Mouse (Mus musculus) neural tube, embryonic 12.5 days (tissue): ENCODE data around the gene Fxyd5. TPM values are rescaled to one million over a fixed set of nuclear protein-coding genes. Genes with fewer than 3 reads are reported as not detected.

Experiments used
- ATAC-seq: fragments of 200-750 bp; cut with Nextera tagmentation; 2 replicates; pipeline ENCODE4 v1.8.0; 2017; ENCODE audit warnings: low read depth, mild to moderate bottlenecking, moderate TSS enrichment, moderate library complexity; ENCODE audit not compliant: low FRiP score
- H3K27ac ChIP-seq: fragments of 300-500 bp; sonication (generic); 2 replicates; pipeline ENCODE4 v1.5.1; 2016
- H3K27me3 ChIP-seq: fragments of 300-500 bp; sonication (generic); replicated peaks from 2 replicates; pipeline ENCODE4 v1.6.1; 2016; ENCODE audit warnings: mild to moderate bottlenecking
- H3K36me3 ChIP-seq: fragments of 300-500 bp; sonication (generic); 2 replicates; pipeline ENCODE4 v1.6.1; 2016; ENCODE audit warnings: mild to moderate bottlenecking
- H3K4me1 ChIP-seq: fragments of 300-500 bp; sonication (generic); 2 replicates; pipeline ENCODE4 v1.6.1; 2016
- H3K4me2 ChIP-seq: fragments of 300-500 bp; sonication (generic); replicated peaks from 2 replicates; pipeline ENCODE4 v1.6.1; 2016; ENCODE audit warnings: mild to moderate bottlenecking
- H3K4me3 ChIP-seq: fragments of 300-500 bp; sonication (generic); 2 replicates; pipeline ENCODE4 v1.5.1; 2016
- H3K9ac ChIP-seq: fragments of 300-500 bp; sonication (generic); 2 replicates; pipeline ENCODE4 v1.6.1; 2016; ENCODE audit warnings: mild to moderate bottlenecking
- H3K9me3 ChIP-seq: fragments of 300-500 bp; sonication (generic); 2 replicates; pipeline ENCODE4 v1.6.1; 2016; ENCODE audit warnings: mild to moderate bottlenecking
- WGBS: fragments of 180-500 bp; shearing (Covaris S2); methylation state at CpG from one replicate; pipeline ENCODE4 v1.1.7; 2016; 5-methylcytosine and 5-hydroxymethylcytosine counted together
- microRNA-seq: library from miRNA; unstranded; fragments of <30 nt; microRNA quantifications from one replicate; pipeline ENCODE4, GENCODE M21; 2017
- polyA plus RNA-seq: library from polyadenylated mRNA; unstranded; fragments of >200 nt; fragmentation: Nextera tagmentation; extraction: Ambion mirVana; gene quantifications from 2 replicates; pipeline ENCODE4 v1.2.1, GENCODE M21; 2016

The Fxyd5 gene
- polyA plus RNA-seq, 1 experiment from 2014 or later, result 15.4 TPM

DNA sequence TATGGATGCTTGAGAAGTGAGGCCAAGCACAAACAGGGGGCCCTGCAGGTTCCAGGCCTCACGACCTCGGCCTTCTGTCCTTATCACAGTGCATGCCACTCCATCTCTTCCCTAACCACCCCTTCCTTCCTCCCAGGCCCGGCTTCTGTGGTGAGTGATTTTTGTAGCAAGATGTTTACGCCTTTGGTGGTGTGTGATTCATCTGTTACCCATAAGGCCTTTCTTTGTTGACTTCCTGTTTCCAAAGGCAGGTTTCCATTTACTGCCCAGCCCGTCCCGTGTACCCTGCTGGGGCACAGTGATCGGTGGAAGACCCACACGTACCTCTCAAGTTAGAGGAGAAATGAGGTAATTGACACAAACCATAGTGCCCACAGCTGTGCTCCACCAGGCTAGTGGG lies 39.6 kb downstream of the Fxyd5 start:
- 84% methylated on average over 8 of the region's 8 CpGs for WGBS

DNA sequence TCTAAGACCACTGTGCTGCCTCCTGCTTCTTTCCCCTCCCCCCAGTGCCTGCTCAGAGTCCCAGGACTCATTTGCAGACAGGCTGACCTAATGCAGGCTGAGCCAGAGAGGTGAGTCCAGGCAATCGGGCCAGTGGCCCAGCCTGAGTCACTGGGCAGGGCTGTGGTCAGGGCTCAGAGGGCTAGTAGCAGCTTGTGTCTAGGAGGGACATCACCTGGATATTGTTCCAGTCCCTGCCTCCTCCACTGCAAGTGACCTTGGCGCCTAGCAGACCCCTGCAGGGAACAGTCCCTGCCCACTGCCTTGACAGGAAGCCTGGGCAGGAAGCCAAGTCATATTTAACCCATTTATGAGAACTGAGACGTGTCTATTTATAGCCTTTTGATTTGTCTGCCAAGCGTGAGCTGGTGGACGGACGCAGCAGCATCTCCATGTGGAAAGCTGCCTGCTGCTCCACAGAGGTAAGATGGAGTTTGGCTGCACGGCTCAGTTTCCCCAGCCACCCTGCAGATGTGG lies 41.7 kb downstream of the Fxyd5 start:
- no peaks in the 10 kb centered on the region for H3K27me3 ChIP-seq
- no peak for ATAC-seq
- 57% methylated on average over 7 of the region's 7 CpGs for WGBS

More for the DNA sequence above, 39.6 kb downstream of the Fxyd5 start:
- H3K9ac ChIP-seq, result no peak overlapping the region
- H3K36me3 ChIP-seq, result no peaks in the 10 kb centered on the region
- H3K4me3 ChIP-seq, result no peak overlapping the region
- H3K27me3 ChIP-seq, result no peaks in the 10 kb centered on the region
- no peak for ATAC-seq
- no peak overlapping the region for H3K27ac ChIP-seq
- H3K9me3 ChIP-seq, result no peaks in the 10 kb centered on the region
- 0 out of 2 replicates have a peak, but pooled peaks cover 5% of the 10 kb centered on the region for H3K4me1 ChIP-seq
- no peak overlapping the region for H3K4me2 ChIP-seq

DNA sequence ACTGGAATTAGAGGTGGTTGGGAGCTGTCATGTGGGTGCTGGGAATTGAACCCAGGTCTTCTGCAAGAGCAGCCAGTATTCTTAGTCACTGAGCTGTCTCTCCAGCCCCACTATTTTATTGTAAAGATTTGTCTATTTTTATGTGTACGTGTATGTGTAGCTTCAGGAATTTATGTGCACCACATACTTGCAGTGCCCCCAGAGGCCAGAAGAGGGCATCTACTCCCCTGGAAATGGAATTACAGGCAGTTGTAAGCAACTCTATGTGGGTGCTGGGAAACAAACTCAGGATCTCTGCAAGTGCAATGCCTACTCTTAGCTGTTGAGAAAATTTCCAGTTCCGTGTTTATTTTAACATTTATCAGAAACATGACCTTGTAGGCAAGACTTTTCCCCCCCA lies 45.8 kb downstream of the Fxyd5 start:
- ATAC-seq, result no peak
- Histone ChIP-seq H3K9ac (no peak overlapping the region), H3K27ac (no peak overlapping the region), H3K27me3 (no peaks in the 10 kb centered on the region), H3K9me3 (0 out of 2 replicates have a peak, but pooled peaks cover 4% of the 10 kb centered on the region), H3K36me3 (no peaks in the 10 kb centered on the region), H3K4me1 (0 out of 2 replicates have a peak, but pooled peaks cover 5% of the 10 kb centered on the region), H3K4me2 (no peak overlapping the region), H3K4me3 (no peak overlapping the region)
- WGBS, result 87% methylated on average over 2 of the region's 2 CpGs

More for the DNA sequence above, 41.7 kb downstream of the Fxyd5 start:
- H3K27ac ChIP-seq, result no peak overlapping the region
- H3K36me3 ChIP-seq, result no peaks in the 10 kb centered on the region
- 0 out of 2 replicates have a peak, but pooled peaks cover 4% of the 10 kb centered on the region for H3K9me3 ChIP-seq
- no peak overlapping the region for H3K9ac ChIP-seq
- no peak overlapping the region for H3K4me2 ChIP-seq
- H3K4me1 ChIP-seq, result 0 out of 2 replicates have a peak, but pooled peaks cover 5% of the 10 kb centered on the region
- H3K4me3 ChIP-seq, result no peak overlapping the region

DNA sequence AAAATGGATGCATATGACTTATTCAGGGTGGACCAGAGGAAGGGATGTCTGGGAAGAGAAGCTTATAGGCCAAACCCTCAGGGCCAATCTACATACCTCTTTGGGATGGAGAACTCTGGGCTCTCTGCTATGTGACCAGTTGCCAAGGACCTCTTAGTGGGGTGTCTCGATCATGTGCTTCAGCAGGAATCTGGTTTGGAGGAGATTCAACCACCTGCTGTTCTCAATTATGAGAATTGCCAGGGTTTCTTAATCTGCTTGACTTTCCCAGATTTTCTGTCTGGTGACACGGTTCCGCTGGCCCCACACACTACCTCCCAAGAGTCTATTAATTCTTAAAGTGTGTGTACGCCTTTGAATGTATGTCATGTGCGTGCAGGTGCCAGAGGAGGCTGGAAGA lies 48.3 kb downstream of the Fxyd5 start:
- Histone ChIP-seq H3K4me2 (no peak overlapping the region), H3K4me1 (no peaks in the 10 kb centered on the region), H3K27me3 (no peaks in the 10 kb centered on the region), H3K9me3 (0 out of 2 replicates have a peak, but pooled peaks cover 4% of the 10 kb centered on the region), H3K9ac (no peak overlapping the region), H3K27ac (no peak overlapping the region), H3K36me3 (no peaks in the 10 kb centered on the region), H3K4me3 (no peak overlapping the region)
- WGBS, result 89% methylated on average over 5 of the region's 5 CpGs
- ATAC-seq, result no peak

- Histone ChIP-seq H3K27ac (no peak overlapping the region), H3K36me3 (no peaks in the 10 kb centered on the region), H3K9ac (no peak overlapping the region), H3K4me2 (no peak overlapping the region), H3K4me1 (no peaks in the 10 kb centered on the region), H3K9me3 (0 out of 2 replicates have a peak, but pooled peaks cover 4% of the 10 kb centered on the region), H3K4me3 (no peak overlapping the region), H3K27me3 (no peaks in the 10 kb centered on the region)
- ATAC-seq, result no peak
- WGBS, result 86% methylated on average over 5 of the region's 5 CpGs
These were observed 50.1 kb downstream of the Fxyd5 start for GRCm38 (mm10) chr7:30992148-30992547.

DNA sequence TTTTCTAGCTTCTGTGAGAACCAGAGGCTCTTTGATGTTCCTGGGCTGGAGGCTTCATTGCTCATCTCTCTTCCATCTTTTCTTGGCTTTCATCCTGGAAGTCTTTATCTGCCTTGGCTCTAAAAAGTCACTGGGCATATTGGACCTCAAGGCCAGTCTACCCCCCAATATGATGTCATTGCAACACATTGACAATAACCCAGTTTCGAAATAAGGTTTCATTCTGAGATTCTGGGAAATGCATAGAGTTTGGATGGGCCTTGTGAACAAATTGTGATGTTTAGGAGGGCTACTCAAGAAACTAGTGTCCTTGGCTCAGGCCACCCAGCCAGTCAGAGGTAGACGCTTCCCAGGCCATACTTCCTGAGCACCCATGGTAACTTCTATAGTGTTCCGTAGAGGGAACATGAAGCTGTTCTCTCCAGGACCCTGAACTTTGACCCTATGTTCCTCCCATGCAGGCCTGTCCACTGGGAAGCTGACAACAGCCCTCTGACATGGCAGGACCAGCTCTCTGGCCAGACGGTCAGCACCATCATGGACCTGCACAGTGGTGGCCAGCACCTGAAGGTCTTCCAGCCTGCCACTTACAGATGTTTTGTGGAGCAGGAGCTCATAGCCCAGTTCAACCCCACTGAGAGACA lies 53.6 kb downstream of the Fxyd5 start:
- Histone ChIP-seq H3K9me3 (no peaks in the 10 kb centered on the region), H3K4me2 (no peak overlapping the region), H3K4me1 (no peaks in the 10 kb centered on the region), H3K36me3 (no peaks in the 10 kb centered on the region), H3K4me3 (no peak overlapping the region), H3K27ac (no peak overlapping the region), H3K9ac (no peak overlapping the region), H3K27me3 (no peaks in the 10 kb centered on the region)
- WGBS, result 86% methylated on average over 4 of the region's 4 CpGs
- ATAC-seq, result no peak

GRCm38 (mm10) chr7:30985357-30985756 lies 56.9 kb downstream of the Fxyd5 start:
- WGBS, result 84% methylated on average over 9 of the region's 9 CpGs
- Histone ChIP-seq H3K36me3 (no peaks in the 10 kb centered on the region), H3K4me2 (no peak overlapping the region), H3K4me1 (no peaks in the 10 kb centered on the region), H3K4me3 (no peak overlapping the region), H3K9ac (no peak overlapping the region), H3K9me3 (no peaks in the 10 kb centered on the region), H3K27me3 (no peaks in the 10 kb centered on the region), H3K27ac (no peak overlapping the region)
- no peak for ATAC-seq

Small RNAs within 50 kb of the gene (microRNA-seq; reads per million reads assigned to microRNA genes)
- not detected for gene Mir7050

Other genes with a start within 250 kb of the Fxyd5 start
- 0.08 TPM in 1 of 2 replicates, not detected in the other for gene Ffar2, start 218.7 kb downstream of the Fxyd5 start, polyA plus RNA-seq
- gene Ffar3, start 186.3 kb downstream of the Fxyd5 start, polyA plus RNA-seq, result not detected in 2 replicates
- not detected in 2 replicates for gene Ffar1, start 180.9 kb downstream of the Fxyd5 start, polyA plus RNA-seq
- gene Cd22, start 162.1 kb downstream of the Fxyd5 start, polyA plus RNA-seq, result 0.05 TPM in 1 of 2 replicates, not detected in the other
- 0.79 and 1.2 TPM in 2 replicates for gene Mag, start 127.6 kb downstream of the Fxyd5 start, polyA plus RNA-seq
- gene Hamp2, start 117.8 kb downstream of the Fxyd5 start, polyA plus RNA-seq, result not detected in 2 replicates
- not detected in 2 replicates for gene Hamp, start 98.4 kb downstream of the Fxyd5 start, polyA plus RNA-seq
- 32.0 and 38.8 TPM in 2 replicates for gene Usf2, start 85.7 kb downstream of the Fxyd5 start, polyA plus RNA-seq
- 15.4 and 17.0 TPM in 2 replicates for gene Lsr, start 69.0 kb downstream of the Fxyd5 start, polyA plus RNA-seq
- gene Fam187b, start 68.7 kb downstream of the Fxyd5 start, polyA plus RNA-seq, result 0.42 and 0.46 TPM in 2 replicates
- 64.5 and 79.5 TPM in 2 replicates for gene Fxyd7, start 9.0 kb upstream of the Fxyd5 start, polyA plus RNA-seq
- 24.1 and 26.5 TPM in 2 replicates for gene Fxyd1, start 14.7 kb upstream of the Fxyd5 start, polyA plus RNA-seq
- 4.7 and 6.1 TPM in 2 replicates for gene Lgi4, start 16.9 kb upstream of the Fxyd5 start, polyA plus RNA-seq
- 7.1 and 7.8 TPM in 2 replicates for gene Fxyd3, start 34.2 kb upstream of the Fxyd5 start, polyA plus RNA-seq
- 0.27 and 0.46 TPM in 2 replicates for gene Hpn, start 72.8 kb upstream of the Fxyd5 start, polyA plus RNA-seq
- gene Scn1b, start 84.5 kb upstream of the Fxyd5 start, polyA plus RNA-seq, result 2.5 and 2.8 TPM in 2 replicates
- 207 and 221 TPM in 2 replicates for gene Gramd1a, start 113.4 kb upstream of the Fxyd5 start, polyA plus RNA-seq
- gene Scgb2b2, start 248.0 kb upstream of the Fxyd5 start, polyA plus RNA-seq, result not detected in 2 replicates
- gene Scgb1b2, start 249.3 kb upstream of the Fxyd5 start, polyA plus RNA-seq, result not detected in 2 replicates